Mouse (Mus musculus) heart, postnatal 0 days (tissue): Measurements from ENCODE around the gene Pdlim5.

Experiments
- CTCF ChIP-seq: IDR thresholded peaks from 2 replicates; pipeline ENCODE4 v1.5.1; 2016; ENCODE audit warnings: antibody characterized with exemption, control low read depth, low read depth
- EP300 ChIP-seq: IDR thresholded peaks from 2 replicates; pipeline ENCODE4 v1.6.1; 2016; ENCODE audit warnings: antibody characterized with exemption, low read depth

DNA sequence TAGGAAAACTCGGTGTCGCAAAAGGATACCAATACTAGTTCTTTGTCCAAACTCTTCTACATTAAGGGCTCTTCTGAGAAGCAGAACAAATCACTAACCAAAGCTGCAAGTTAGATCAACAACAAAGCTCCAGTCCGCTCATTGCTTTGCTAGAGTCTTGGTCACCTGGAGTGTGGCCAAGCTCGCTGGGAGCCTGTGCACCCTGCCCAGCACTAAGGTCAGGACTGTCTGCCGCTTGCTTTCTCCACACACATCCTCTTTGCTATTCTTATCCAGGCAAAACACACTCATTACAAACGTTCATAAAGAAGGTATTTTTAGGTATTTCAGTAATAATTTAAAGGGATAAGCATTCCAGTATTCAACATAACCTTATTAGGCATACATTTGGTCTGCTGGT is 73.6 kb downstream of the Pdlim5 start:
- TF ChIP-seq CTCF: no peak
- no peak for TF ChIP-seq EP300
